Mouse (Mus musculus) forebrain, embryonic 15.5 days (tissue): ENCODE measurements at regions not wholly inside any gene's neighbourhood (a gene's known extent, or its start where the extent isn't known, plus 50 kb on each side); places are given as distances from the start of the nearest gene placed in this dataset.

Experiments used
- ATAC-seq: fragments of 200-750 bp; cut with Nextera tagmentation; replicated peaks from 2 replicates; pipeline ENCODE4 v1.8.0; 2017; ENCODE audit warnings: mild to moderate bottlenecking, moderate TSS enrichment, moderate library complexity
- H3K27ac ChIP-seq: fragments of 300-500 bp; sonication (generic); replicated peaks from 2 replicates; pipeline ENCODE4 v1.5.1; 2015; ENCODE audit warnings: mild to moderate bottlenecking, inconsistent platforms
- H3K27me3 ChIP-seq: fragments of 300-500 bp; sonication (generic); 2 replicates; pipeline ENCODE4 v1.6.1; 2015; ENCODE audit warnings: inconsistent platforms
- H3K36me3 ChIP-seq: fragments of 300-500 bp; sonication (generic); 2 replicates; pipeline ENCODE4 v1.6.1; 2015; ENCODE audit warnings: mild to moderate bottlenecking, inconsistent platforms
- H3K4me1 ChIP-seq: fragments of 300-500 bp; sonication (generic); 2 replicates; pipeline ENCODE4 v1.6.1; 2015; ENCODE audit warnings: inconsistent platforms
- H3K4me2 ChIP-seq: fragments of 300-500 bp; sonication (generic); replicated peaks from 2 replicates; pipeline ENCODE4 v1.6.1; 2015; ENCODE audit warnings: mild to moderate bottlenecking, inconsistent platforms
- H3K4me3 ChIP-seq: fragments of 300-500 bp; sonication (generic); 2 replicates; pipeline ENCODE4 v1.5.1; 2015; ENCODE audit warnings: mild to moderate bottlenecking, inconsistent platforms
- H3K9ac ChIP-seq: fragments of 300-500 bp; sonication (generic); replicated peaks from 2 replicates; pipeline ENCODE4 v1.6.1; 2015; ENCODE audit warnings: mild to moderate bottlenecking, inconsistent platforms
- H3K9me3 ChIP-seq: fragments of 300-500 bp; sonication (generic); 2 replicates; pipeline ENCODE4 v1.6.1; 2016; ENCODE audit warnings: inconsistent platforms
- WGBS: fragments of 180-500 bp; shearing (Covaris S2); methylation state at CpG from one replicate; pipeline ENCODE4 v1.1.7; 2015; ENCODE audit warnings: mixed read lengths; 5-methylcytosine and 5-hydroxymethylcytosine counted together

DNA sequence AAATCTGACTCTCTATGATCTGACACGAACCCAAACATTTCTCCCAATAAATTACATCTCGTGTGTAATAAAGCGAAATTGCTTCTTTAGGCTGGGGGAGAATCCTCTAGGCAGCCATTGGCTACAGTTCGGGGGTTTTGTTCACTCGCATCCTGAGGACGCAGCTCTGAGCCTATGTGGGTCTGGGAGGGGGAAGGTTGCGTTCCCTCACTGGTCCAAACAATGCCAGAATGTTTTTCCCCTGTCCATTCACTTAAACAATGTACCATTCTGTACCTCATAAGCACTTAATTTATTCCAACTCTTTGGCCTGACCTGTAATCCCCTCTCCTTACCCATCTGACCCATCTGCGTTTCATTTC lies 308.6 kb downstream of the Spry2 start:
- Histone ChIP-seq H3K36me3 (no peaks in the 10 kb centered on the region), H3K4me1 (peaks cover 17% of the 10 kb centered on the region), H3K27ac (peak overlapping the region; percentile 42), H3K27me3 (0 out of 2 replicates have a peak, but pooled peaks cover 3% of the 10 kb centered on the region), H3K9me3 (no peaks in the 10 kb centered on the region), H3K4me3 (no peak overlapping the region), H3K9ac (no peak overlapping the region), H3K4me2 (peak overlapping the region; percentile 15)
- peak; percentile 82; the same call in 1 of the 2 replicates for ATAC-seq
- WGBS: 20% methylated on average over 8 of the region's 8 CpGs

DNA sequence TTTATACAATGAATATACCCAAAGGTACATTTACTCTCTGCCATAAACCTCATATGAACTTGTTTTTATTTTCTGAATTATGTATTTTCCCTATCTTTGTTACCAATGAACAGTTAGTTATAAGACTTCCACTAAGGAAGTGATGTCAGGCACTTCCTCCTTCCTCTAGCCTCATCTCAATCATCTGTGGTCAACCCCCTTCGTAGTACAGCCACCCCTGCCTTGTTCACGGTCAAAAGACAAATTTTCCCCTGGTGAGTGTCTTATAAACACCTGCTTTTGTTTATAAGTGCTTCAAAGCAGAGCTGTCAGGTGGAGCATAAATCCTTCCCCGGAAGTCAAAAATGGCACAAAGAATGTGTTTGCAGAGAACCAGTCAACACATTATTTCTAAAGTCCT lies 312.0 kb downstream of the Spry2 start:
- H3K27me3 ChIP-seq: no peaks in the 10 kb centered on the region
- 71% methylated on average over 3 of the region's 3 CpGs for WGBS
- no peak overlapping the region for H3K4me3 ChIP-seq
- H3K36me3 ChIP-seq: no peaks in the 10 kb centered on the region
- ATAC-seq: no peak
- no peak overlapping the region for H3K4me2 ChIP-seq
- H3K27ac ChIP-seq: no peak overlapping the region
- H3K9me3 ChIP-seq: no peaks in the 10 kb centered on the region
- H3K9ac ChIP-seq: no peak overlapping the region
- peaks cover 17% of the 10 kb centered on the region for H3K4me1 ChIP-seq

DNA sequence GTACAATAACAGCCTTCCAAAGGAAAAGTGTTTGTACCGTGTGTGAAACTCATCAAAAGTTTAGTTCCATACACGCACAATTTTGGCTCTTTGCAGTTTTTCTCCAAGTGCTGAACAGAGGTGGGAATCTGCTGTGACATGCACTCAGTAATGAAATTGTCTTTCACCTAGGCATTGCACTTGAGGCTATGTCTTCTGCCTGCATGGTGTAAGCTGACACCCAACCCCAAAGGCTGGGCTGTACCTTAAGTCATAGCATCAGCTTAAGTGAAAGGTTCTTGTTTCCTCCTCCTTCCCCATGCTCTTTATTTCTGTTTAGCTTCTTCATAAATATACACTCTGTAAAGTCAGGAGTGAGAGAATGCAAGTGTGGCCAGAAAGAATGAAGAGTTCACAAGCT lies 313.1 kb downstream of the Spry2 start:
- H3K4me3 ChIP-seq: no peak overlapping the region
- no peaks in the 10 kb centered on the region for H3K36me3 ChIP-seq
- no peaks in the 10 kb centered on the region for H3K9me3 ChIP-seq
- no peak overlapping the region for H3K9ac ChIP-seq
- H3K27ac ChIP-seq: no peak overlapping the region
- H3K4me2 ChIP-seq: no peak overlapping the region
- H3K4me1 ChIP-seq: peaks cover 8% of the 10 kb centered on the region
- WGBS: 92% methylated on average over 2 of the region's 2 CpGs
- ATAC-seq: no peak
- H3K27me3 ChIP-seq: no peaks in the 10 kb centered on the region

GRCm38 (mm10) chr14:105576266-105576665 lies 317.9 kb downstream of the Ndfip2 start:
- Histone ChIP-seq H3K4me1 (0 out of 2 replicates have a peak, but pooled peaks cover 5% of the 10 kb centered on the region), H3K36me3 (no peaks in the 10 kb centered on the region), H3K27me3 (no peaks in the 10 kb centered on the region), H3K4me2 (no peak overlapping the region), H3K27ac (no peak overlapping the region), H3K9ac (no peak overlapping the region), H3K4me3 (no peak overlapping the region), H3K9me3 (no peaks in the 10 kb centered on the region)
- no peak for ATAC-seq
- WGBS: 80% methylated on average over 4 of the region's 4 CpGs

DNA sequence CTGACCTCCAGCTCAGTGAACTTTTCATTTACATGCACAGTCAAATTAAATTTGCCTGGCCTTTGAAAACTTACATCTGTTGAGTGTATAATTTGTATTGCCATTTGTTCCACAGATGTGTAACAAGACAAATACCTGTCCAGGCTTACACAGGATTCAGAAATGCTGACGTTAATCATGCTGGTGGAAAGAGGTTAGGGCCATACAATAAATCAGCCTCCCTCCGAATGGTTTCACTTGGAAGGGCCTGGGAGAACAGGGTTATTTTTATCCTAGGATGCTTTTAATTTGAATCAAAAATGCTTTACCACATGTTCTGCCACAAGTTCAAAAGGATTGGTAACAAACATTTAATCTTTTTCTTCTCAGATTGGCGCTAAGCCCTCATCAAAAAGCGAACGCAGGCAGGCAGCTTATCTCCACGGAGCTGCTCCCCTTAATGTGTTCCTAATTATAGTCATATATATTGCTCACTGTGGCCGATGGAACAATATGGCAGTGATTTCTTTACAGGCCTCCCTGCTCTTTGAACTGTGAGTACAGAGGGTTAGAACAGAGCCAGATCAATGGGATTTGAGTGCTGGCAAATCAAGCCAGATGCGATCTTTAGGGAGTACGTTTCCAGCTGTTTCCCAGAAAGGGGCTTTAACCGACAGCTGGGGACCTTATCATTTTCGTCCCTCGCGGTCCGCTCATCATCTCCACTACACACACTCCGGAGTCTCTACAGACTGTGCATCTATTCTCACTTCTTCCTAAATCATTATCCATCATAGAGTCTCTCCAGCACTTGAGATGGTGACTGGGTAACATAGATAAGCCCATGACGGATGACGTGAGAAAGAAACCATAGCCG lies 313.9 kb downstream of the Ndfip2 start:
- peak; percentile 82 for ATAC-seq
- Histone ChIP-seq H3K9me3 (no peaks in the 10 kb centered on the region), H3K27me3 (no peaks in the 10 kb centered on the region), H3K9ac (no peak overlapping the region), H3K36me3 (no peaks in the 10 kb centered on the region), H3K4me1 (0 out of 2 replicates have a peak, but pooled peaks cover 5% of the 10 kb centered on the region), H3K27ac (no peak overlapping the region), H3K4me3 (no peak overlapping the region), H3K4me2 (no peak overlapping the region)
- 39% methylated on average over 18 of the region's 18 CpGs for WGBS

GRCm38 (mm10) chr14:105570156-105570555 lies 311.8 kb downstream of the Ndfip2 start:
- Histone ChIP-seq H3K4me3 (no peak overlapping the region), H3K9ac (no peak overlapping the region), H3K36me3 (no peaks in the 10 kb centered on the region), H3K4me1 (0 out of 2 replicates have a peak, but pooled peaks cover 5% of the 10 kb centered on the region), H3K9me3 (no peaks in the 10 kb centered on the region), H3K4me2 (no peak overlapping the region), H3K27me3 (no peaks in the 10 kb centered on the region), H3K27ac (no peak overlapping the region)
- WGBS: 47% methylated on average over 6 of the region's 6 CpGs
- ATAC-seq: no peak

DNA sequence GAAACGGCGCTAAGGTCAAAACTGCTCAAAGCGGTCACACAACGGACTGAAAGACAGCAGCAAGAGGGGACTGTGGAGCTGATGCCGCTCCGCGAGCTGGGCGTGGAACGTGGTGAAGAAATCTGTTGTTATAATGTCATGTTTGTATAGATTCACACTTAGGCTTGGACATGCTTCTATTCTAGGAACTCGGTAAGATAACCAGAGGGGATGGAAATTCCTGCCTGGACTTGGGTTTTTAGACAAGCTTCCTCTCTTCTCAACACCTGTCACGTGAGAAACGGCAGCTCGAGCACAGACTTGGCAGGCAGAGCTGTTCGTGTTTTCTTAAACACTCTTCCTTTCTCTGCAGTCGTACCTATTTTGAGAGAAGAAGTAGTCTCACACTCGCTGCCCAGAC lies 307.5 kb downstream of the Ndfip2 start:
- Histone ChIP-seq H3K27ac (no peak overlapping the region), H3K36me3 (no peaks in the 10 kb centered on the region), H3K4me3 (no peak overlapping the region), H3K27me3 (no peaks in the 10 kb centered on the region), H3K4me2 (no peak overlapping the region), H3K4me1 (no peaks in the 10 kb centered on the region), H3K9me3 (no peaks in the 10 kb centered on the region), H3K9ac (no peak overlapping the region)
- 83% methylated on average over 16 of the region's 16 CpGs for WGBS
- ATAC-seq: no peak

DNA sequence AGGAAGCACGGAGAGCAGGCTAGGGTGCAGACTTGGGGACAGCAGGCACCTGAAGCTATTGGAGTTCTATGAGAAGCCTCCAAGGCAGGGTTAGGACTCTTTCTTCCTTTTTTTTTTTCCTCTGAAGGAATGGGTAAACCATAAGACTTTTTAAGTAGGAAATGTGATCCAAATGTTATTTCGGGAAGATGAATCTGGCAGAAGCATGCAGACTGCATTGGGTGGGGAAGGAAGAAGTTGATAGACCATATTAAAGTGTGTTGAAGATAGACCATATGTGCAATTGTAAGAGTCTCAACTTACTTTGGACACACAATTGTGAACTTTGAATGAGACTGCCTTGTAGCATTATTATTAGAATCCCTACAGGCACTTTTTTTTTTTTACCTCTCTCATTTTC lies 304.5 kb downstream of the Ndfip2 start:
- H3K27ac ChIP-seq: no peak overlapping the region
- H3K9ac ChIP-seq: no peak overlapping the region
- H3K9me3 ChIP-seq: no peaks in the 10 kb centered on the region
- no peak overlapping the region for H3K4me3 ChIP-seq
- H3K4me2 ChIP-seq: no peak overlapping the region
- H3K27me3 ChIP-seq: no peaks in the 10 kb centered on the region
- H3K36me3 ChIP-seq: no peaks in the 10 kb centered on the region
- WGBS: 94% methylated on average over 2 of the region's 2 CpGs
- H3K4me1 ChIP-seq: no peaks in the 10 kb centered on the region
- no peak for ATAC-seq

DNA sequence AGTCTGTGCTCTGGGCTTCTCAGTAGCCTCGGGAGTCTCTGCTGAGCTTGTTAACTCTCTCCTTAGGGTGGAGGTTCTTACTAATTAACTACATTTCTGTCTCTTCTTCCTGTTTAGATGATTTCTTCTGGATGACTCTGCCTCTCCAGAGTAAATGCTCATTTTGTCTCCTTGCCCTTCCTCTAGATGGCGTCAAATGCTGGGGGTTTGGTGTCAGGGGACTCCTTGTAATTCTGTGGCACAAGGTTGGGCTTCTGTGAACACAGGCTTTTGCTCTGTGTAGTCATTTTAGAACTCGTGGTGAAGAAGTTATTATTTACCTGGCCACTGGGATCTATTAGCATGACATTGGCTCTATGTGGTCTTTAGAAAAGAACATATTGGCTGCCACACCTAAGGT lies 298.4 kb downstream of the Ndfip2 start:
- Histone ChIP-seq H3K9ac (no peak overlapping the region), H3K27me3 (no peaks in the 10 kb centered on the region), H3K4me3 (no peak overlapping the region), H3K9me3 (no peaks in the 10 kb centered on the region), H3K36me3 (no peaks in the 10 kb centered on the region), H3K4me1 (no peaks in the 10 kb centered on the region), H3K4me2 (no peak overlapping the region), H3K27ac (no peak overlapping the region)
- no peak for ATAC-seq
- WGBS: 73% methylated on average over 3 of the region's 3 CpGs

DNA sequence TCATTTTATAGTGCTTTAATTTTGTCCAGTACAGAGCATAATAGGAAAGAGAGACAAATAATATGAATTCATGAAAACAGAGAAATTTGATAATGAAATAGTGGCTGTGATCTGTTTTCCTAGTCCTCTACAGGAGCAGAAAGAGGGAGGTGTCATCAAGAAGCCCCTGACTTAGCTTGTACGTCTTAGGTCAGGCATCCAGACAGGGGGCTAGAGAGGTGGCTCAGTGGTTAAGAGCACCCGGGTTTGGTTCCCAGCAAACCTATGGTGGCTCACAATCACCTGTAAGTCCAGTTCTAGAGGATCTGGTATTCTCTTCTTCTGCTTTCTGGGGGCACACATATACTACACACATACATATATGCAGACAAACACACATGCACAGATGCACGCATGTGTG lies 285.7 kb downstream of the Ndfip2 start:
- Histone ChIP-seq H3K9ac (no peak overlapping the region), H3K27me3 (no peaks in the 10 kb centered on the region), H3K27ac (no peak overlapping the region), H3K9me3 (no peaks in the 10 kb centered on the region), H3K36me3 (no peaks in the 10 kb centered on the region), H3K4me2 (no peak overlapping the region), H3K4me3 (no peak overlapping the region), H3K4me1 (peaks cover 13% of the 10 kb centered on the region)
- 87% methylated on average over 3 of the region's 3 CpGs for WGBS
- no peak for ATAC-seq

DNA sequence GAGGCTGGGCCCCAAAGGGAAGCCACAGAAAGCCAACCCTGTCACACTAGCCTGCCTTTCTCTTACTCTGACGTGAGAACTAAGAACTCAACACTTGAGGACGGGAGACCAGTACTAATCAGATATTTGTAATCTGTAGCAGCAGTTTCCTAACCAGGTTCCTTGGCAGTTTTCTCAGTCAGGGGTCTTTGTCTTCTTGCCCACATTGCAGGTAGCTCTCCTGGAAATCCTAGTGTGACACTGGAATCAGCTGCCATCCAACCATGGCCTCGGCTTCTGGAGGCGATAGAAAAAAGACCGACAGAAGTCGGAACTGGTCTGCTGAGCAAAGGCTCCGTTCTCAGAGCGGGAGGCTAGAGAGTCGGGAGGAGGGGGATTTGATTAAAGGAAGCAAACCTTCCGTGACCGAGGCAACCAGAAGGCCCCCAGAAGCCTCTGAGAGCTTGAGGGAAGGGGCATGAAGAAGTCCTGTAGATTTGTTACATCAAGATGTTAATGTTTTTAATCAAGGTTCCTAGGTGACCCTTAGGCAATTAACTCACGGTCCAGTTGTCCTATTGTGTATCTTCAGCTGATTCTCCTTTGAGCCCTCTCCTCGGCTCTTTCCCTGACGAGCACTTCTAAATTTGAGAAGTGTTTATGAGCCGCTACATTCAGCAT lies 284.2 kb downstream of the Ndfip2 start:
- Histone ChIP-seq H3K4me2 (peak overlapping the region; percentile 49), H3K4me3 (peak overlapping the region; percentile 26), H3K27me3 (no peaks in the 10 kb centered on the region), H3K9me3 (no peaks in the 10 kb centered on the region), H3K27ac (peak overlapping the region; percentile 17; the same call in 1 of the 2 replicates), H3K9ac (peak overlapping the region; percentile 10; the same call in 1 of the 2 replicates), H3K4me1 (peaks cover 13% of the 10 kb centered on the region), H3K36me3 (no peaks in the 10 kb centered on the region)
- peak; percentile 67 for ATAC-seq
- 4% methylated on average over 15 of the region's 15 CpGs for WGBS

DNA sequence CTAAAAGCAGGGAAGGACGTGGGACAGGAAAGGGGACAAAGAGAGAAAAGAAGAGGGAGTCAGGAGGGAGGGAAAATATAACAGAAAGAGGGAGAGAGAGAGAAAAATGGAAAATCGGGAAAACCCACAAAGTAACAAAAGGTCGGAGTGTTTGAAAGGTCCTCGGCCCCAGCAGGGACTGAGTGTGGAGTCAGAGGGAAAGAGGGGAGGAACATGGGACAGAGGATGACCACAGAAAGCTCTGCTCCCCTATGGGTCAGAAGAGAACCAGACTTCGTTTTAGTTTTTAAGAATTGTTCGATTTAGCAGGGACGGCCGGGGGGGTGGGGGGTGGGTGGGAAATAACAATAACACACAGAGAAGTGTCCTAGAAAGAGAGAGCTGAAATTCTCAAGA lies 283.7 kb downstream of the Ndfip2 start:
- ATAC-seq: 0 out of 2 replicates have a peak, but pooled peaks have one; percentile 11
- H3K4me1 ChIP-seq: peaks cover 13% of the 10 kb centered on the region
- peak overlapping the region; percentile 49 for H3K4me2 ChIP-seq
- no peak overlapping the region for H3K4me3 ChIP-seq
- no peaks in the 10 kb centered on the region for H3K36me3 ChIP-seq
- no peaks in the 10 kb centered on the region for H3K9me3 ChIP-seq
- H3K27ac ChIP-seq: no peak overlapping the region
- no peaks in the 10 kb centered on the region for H3K27me3 ChIP-seq
- no peak overlapping the region for H3K9ac ChIP-seq
- WGBS: 32% methylated on average over 8 of the region's 8 CpGs
